Mouse (Mus musculus) brain, embryonic 14.5 days (tissue): ENCODE measurements around the gene Cmtm7.

Experiments
- CTCF ChIP-seq: fragments of 200-500 bp; IDR thresholded peaks from 2 replicates; pipeline ENCODE4 v1.5.1; 2012; ENCODE audit warnings: inconsistent platforms, mild to moderate bottlenecking, moderate library complexity, borderline replicate concordance; ENCODE audit not compliant: insufficient read depth, insufficient read length; ENCODE audit errors: extremely low read depth
- POLR2A ChIP-seq: fragments of 200-500 bp; IDR thresholded peaks from 2 replicates; pipeline ENCODE4 v1.6.1; 2012; ENCODE audit warnings: mild to moderate bottlenecking, inconsistent platforms, borderline replicate concordance; ENCODE audit not compliant: poor library complexity, insufficient read depth, insufficient read length, severe bottlenecking; ENCODE audit errors: extremely low read depth

- TF ChIP-seq POLR2A: no peak
- peak; percentile 35; the same call in 1 of the 2 replicates for TF ChIP-seq CTCF
Observed at GRCm38 (mm10) chr9:114731011-114731755, 50.5 kb downstream of the Cmtm7 start, which contains the start of gene Cmtm6.
